Mouse (Mus musculus) midbrain, embryonic 12.5 days (tissue): ENCODE measurements around the gene Slc11a1. TPM values are rescaled to one million over a fixed set of nuclear protein-coding genes. Genes with fewer than 3 reads are reported as not detected.

Experiments used
- ATAC-seq: fragments of 200-750 bp; cut with Nextera tagmentation; 2 replicates; pipeline ENCODE4 v1.8.0; 2017; ENCODE audit warnings: low read depth, moderate TSS enrichment, moderate library complexity; ENCODE audit not compliant: low FRiP score
- H3K27ac ChIP-seq: fragments of 300-500 bp; sonication (generic); replicated peaks from 2 replicates; pipeline ENCODE4 v1.5.1; 2016; ENCODE audit warnings: mild to moderate bottlenecking
- H3K27me3 ChIP-seq: fragments of 300-500 bp; sonication (generic); 2 replicates; pipeline ENCODE4 v1.6.1; 2016; ENCODE audit warnings: mild to moderate bottlenecking
- H3K36me3 ChIP-seq: fragments of 300-500 bp; sonication (generic); 2 replicates; pipeline ENCODE4 v1.6.1; 2016
- H3K4me1 ChIP-seq: fragments of 300-500 bp; sonication (generic); 2 replicates; pipeline ENCODE4 v1.6.1; 2016
- H3K4me2 ChIP-seq: fragments of 300-500 bp; sonication (generic); replicated peaks from 2 replicates; pipeline ENCODE4 v1.6.1; 2016; ENCODE audit warnings: mild to moderate bottlenecking, moderate library complexity
- H3K4me3 ChIP-seq: fragments of 300-500 bp; sonication (generic); 2 replicates; pipeline ENCODE4 v1.5.1; 2016; ENCODE audit warnings: mild to moderate bottlenecking
- H3K9ac ChIP-seq: fragments of 300-500 bp; sonication (generic); replicated peaks from 2 replicates; pipeline ENCODE4 v1.6.1; 2016; ENCODE audit warnings: mild to moderate bottlenecking, moderate library complexity
- H3K9me3 ChIP-seq: fragments of 300-500 bp; sonication (generic); 2 replicates; pipeline ENCODE4 v1.6.1; 2016; ENCODE audit warnings: mild to moderate bottlenecking
- WGBS: fragments of 180-500 bp; shearing (Covaris S2); methylation state at CpG from one replicate; pipeline ENCODE4 v1.1.7; 2016; 5-methylcytosine and 5-hydroxymethylcytosine counted together
- polyA plus RNA-seq: library from polyadenylated mRNA; unstranded; fragments of >200 nt; fragmentation: Nextera tagmentation; extraction: Ambion mirVana; gene quantifications from 2 replicates; pipeline ENCODE4 v1.2.1, GENCODE M21; 2016

Slc11a1 gene
- polyA plus RNA-seq, 1 experiment from 2014 or later, result 2.4 TPM

GRCm38 (mm10) chr1:74400531-74400930 lies 25.5 kb downstream of the Slc11a1 start:
- H3K36me3 ChIP-seq, result no peaks in the 10 kb centered on the region
- no peaks in the 10 kb centered on the region for H3K9me3 ChIP-seq
- H3K27me3 ChIP-seq, result no peaks in the 10 kb centered on the region
- H3K4me2 ChIP-seq, result no peak overlapping the region
- WGBS, result 80% methylated on average over 3 of the region's 3 CpGs
- no peak overlapping the region for H3K9ac ChIP-seq
- H3K27ac ChIP-seq, result no peak overlapping the region
- ATAC-seq, result no peak
- H3K4me3 ChIP-seq, result no peak overlapping the region
- peaks cover 7% of the 10 kb centered on the region; the same call in 1 of the 2 replicates for H3K4me1 ChIP-seq

GRCm38 (mm10) chr1:74401015-74401702 lies 26.2 kb downstream of the Slc11a1 start:
- H3K4me2 ChIP-seq, result no peak overlapping the region
- no peaks in the 10 kb centered on the region for H3K9me3 ChIP-seq
- no peak overlapping the region for H3K27ac ChIP-seq
- 53% methylated on average over 16 of the region's 16 CpGs for WGBS
- no peak overlapping the region for H3K4me3 ChIP-seq
- no peak overlapping the region for H3K9ac ChIP-seq
- ATAC-seq, result no peak
- no peaks in the 10 kb centered on the region for H3K27me3 ChIP-seq
- no peaks in the 10 kb centered on the region for H3K36me3 ChIP-seq
- H3K4me1 ChIP-seq, result peaks cover 7% of the 10 kb centered on the region; the same call in 1 of the 2 replicates

GRCm38 (mm10) chr1:74404206-74404605 lies 29.2 kb downstream of the Slc11a1 start:
- Histone ChIP-seq H3K4me3 (no peak overlapping the region), H3K4me2 (no peak overlapping the region), H3K9ac (no peak overlapping the region), H3K36me3 (no peaks in the 10 kb centered on the region), H3K27ac (no peak overlapping the region), H3K9me3 (no peaks in the 10 kb centered on the region), H3K27me3 (no peaks in the 10 kb centered on the region), H3K4me1 (no peaks in the 10 kb centered on the region)
- no peak for ATAC-seq
- WGBS, result 91% methylated on average over 4 of the region's 4 CpGs

GRCm38 (mm10) chr1:74408589-74409504 lies 33.9 kb downstream of the Slc11a1 start, which contains the start of gene Vil1:
TSS of gene Vil1 (plus strand) at chr1:74409376.
- Histone ChIP-seq H3K27me3 (no peaks in the 10 kb centered on the region), H3K4me1 (no peaks in the 10 kb centered on the region), H3K9ac (no peak within 1 kb of the TSS), H3K27ac (no peak within 1 kb of the TSS), H3K4me3 (no peak within 1 kb of the TSS), H3K36me3 (no peaks in the 10 kb centered on the region), H3K9me3 (no peaks in the 10 kb centered on the region), H3K4me2 (no peak within 1 kb of the TSS)
- no peak for ATAC-seq
- 61% methylated on average over 15 of the region's 15 CpGs for WGBS

- Histone ChIP-seq H3K36me3 (no peaks in the 10 kb centered on the region), H3K4me2 (no peak overlapping the region), H3K4me3 (no peak overlapping the region), H3K9ac (no peak overlapping the region), H3K27ac (no peak overlapping the region), H3K4me1 (no peaks in the 10 kb centered on the region), H3K27me3 (no peaks in the 10 kb centered on the region), H3K9me3 (no peaks in the 10 kb centered on the region)
- WGBS, result 58% methylated on average over 2 of the region's 2 CpGs
- no peak for ATAC-seq
These were observed 36.8 kb downstream of the Slc11a1 start for GRCm38 (mm10) chr1:74411753-74412325.

GRCm38 (mm10) chr1:74412711-74413110 lies 37.7 kb downstream of the Slc11a1 start:
- no peaks in the 10 kb centered on the region for H3K4me1 ChIP-seq
- H3K9ac ChIP-seq, result no peak overlapping the region
- no peak overlapping the region for H3K27ac ChIP-seq
- H3K9me3 ChIP-seq, result no peaks in the 10 kb centered on the region
- 84% methylated on average over 8 of the region's 8 CpGs for WGBS
- H3K27me3 ChIP-seq, result no peaks in the 10 kb centered on the region
- H3K4me3 ChIP-seq, result no peak overlapping the region
- no peaks in the 10 kb centered on the region for H3K36me3 ChIP-seq
- no peak for ATAC-seq
- H3K4me2 ChIP-seq, result no peak overlapping the region

GRCm38 (mm10) chr1:74415143-74415542 lies 40.1 kb downstream of the Slc11a1 start:
- Histone ChIP-seq H3K36me3 (no peaks in the 10 kb centered on the region), H3K4me3 (no peak overlapping the region), H3K9ac (no peak overlapping the region), H3K4me2 (no peak overlapping the region), H3K27me3 (no peaks in the 10 kb centered on the region), H3K9me3 (no peaks in the 10 kb centered on the region), H3K27ac (no peak overlapping the region), H3K4me1 (0 out of 2 replicates have a peak, but pooled peaks cover 6% of the 10 kb centered on the region)
- WGBS, result 44% methylated on average over 4 of the region's 4 CpGs
- ATAC-seq, result no peak

GRCm38 (mm10) chr1:74418747-74419439 lies 43.9 kb downstream of the Slc11a1 start:
- Histone ChIP-seq H3K27me3 (no peaks in the 10 kb centered on the region), H3K9me3 (no peaks in the 10 kb centered on the region), H3K4me1 (peaks cover 12% of the 10 kb centered on the region; the same call in 1 of the 2 replicates), H3K4me2 (no peak overlapping the region), H3K36me3 (no peaks in the 10 kb centered on the region), H3K27ac (no peak overlapping the region), H3K9ac (no peak overlapping the region), H3K4me3 (no peak overlapping the region)
- ATAC-seq, result no peak
- WGBS, result 83% methylated on average over 17 of the region's 17 CpGs

- peaks cover 12% of the 10 kb centered on the region; the same call in 1 of the 2 replicates for H3K4me1 ChIP-seq
- H3K9me3 ChIP-seq, result no peaks in the 10 kb centered on the region
- no peaks in the 10 kb centered on the region for H3K36me3 ChIP-seq
- WGBS, result 80% methylated on average over 9 of the region's 9 CpGs
- no peaks in the 10 kb centered on the region for H3K27me3 ChIP-seq
- no peak overlapping the region for H3K27ac ChIP-seq
- ATAC-seq, result no peak
- H3K4me2 ChIP-seq, result no peak overlapping the region
- no peak overlapping the region for H3K9ac ChIP-seq
- H3K4me3 ChIP-seq, result no peak overlapping the region
These were observed 44.4 kb downstream of the Slc11a1 start for GRCm38 (mm10) chr1:74419440-74419794.

GRCm38 (mm10) chr1:74423147-74423546 lies 48.2 kb downstream of the Slc11a1 start:
- H3K27me3 ChIP-seq, result no peaks in the 10 kb centered on the region
- no peaks in the 10 kb centered on the region for H3K9me3 ChIP-seq
- H3K36me3 ChIP-seq, result no peaks in the 10 kb centered on the region
- H3K4me1 ChIP-seq, result peaks cover 12% of the 10 kb centered on the region; the same call in 1 of the 2 replicates
- no peak overlapping the region for H3K4me3 ChIP-seq
- no peak for ATAC-seq
- H3K4me2 ChIP-seq, result no peak overlapping the region
- WGBS, result 33% methylated on average over 8 of the region's 8 CpGs
- no peak overlapping the region for H3K9ac ChIP-seq
- no peak overlapping the region for H3K27ac ChIP-seq

GRCm38 (mm10) chr1:74425845-74426244 lies 50.9 kb downstream of the Slc11a1 start:
- Histone ChIP-seq H3K27me3 (no peaks in the 10 kb centered on the region), H3K27ac (no peak overlapping the region), H3K36me3 (no peaks in the 10 kb centered on the region), H3K4me2 (no peak overlapping the region), H3K4me1 (peaks cover 6% of the 10 kb centered on the region; the same call in 1 of the 2 replicates), H3K9ac (no peak overlapping the region), H3K9me3 (no peaks in the 10 kb centered on the region), H3K4me3 (no peak overlapping the region)
- no peak for ATAC-seq
- 81% methylated on average over 7 of the region's 7 CpGs for WGBS
